Mouse (Mus musculus): ENCODE data around the gene Gpr146.

DNA sequence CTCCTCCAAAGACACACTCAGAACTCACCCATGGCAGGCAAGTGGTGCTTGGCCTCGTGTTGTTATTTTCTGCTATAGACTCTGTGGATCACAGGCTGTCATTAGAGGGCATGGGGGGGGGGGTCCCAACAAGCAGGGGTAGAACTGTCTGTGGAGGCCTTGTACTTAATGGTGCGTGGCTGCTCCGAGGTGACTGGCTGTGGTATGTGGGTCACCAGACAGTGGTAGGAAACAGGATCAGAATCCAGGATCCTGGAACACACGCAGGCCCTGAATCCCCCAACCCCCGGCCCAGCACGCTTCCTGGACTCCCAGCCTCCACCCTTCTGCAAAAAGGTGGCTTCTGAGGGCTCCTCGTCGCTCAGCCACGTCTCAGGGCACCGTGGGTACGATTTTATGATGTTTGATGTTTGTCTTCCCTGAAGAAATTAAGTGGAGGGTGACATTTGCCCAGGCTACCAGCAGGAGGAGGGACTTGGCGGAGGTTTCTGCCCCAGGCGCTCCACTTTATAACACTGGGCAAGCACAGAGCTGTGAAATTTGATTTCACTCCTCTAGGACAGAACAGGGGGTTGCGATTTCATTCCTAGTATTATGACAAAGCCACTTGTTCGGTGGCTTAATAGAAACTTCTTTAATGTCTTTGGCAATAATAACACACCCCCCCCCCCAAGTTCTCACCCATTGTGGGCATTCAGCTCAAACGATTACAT lies 44.0 kb upstream of the Gpr146 start:
- TF ChIP-seq CTCF (IDR thresholded peaks at IDR 0.05; ENCODE audit: low read depth, low read length) (no peak), POLR2A (IDR thresholded peaks at IDR 0.05; ENCODE audit: insufficient read depth, low read length) (no peak), EP300 (IDR thresholded peaks at IDR 0.05; ENCODE audit: insufficient read depth, low read depth, low read length) (no peak)

Data from ES-Bruce4 (cell line).